In the genomic region with DNA sequence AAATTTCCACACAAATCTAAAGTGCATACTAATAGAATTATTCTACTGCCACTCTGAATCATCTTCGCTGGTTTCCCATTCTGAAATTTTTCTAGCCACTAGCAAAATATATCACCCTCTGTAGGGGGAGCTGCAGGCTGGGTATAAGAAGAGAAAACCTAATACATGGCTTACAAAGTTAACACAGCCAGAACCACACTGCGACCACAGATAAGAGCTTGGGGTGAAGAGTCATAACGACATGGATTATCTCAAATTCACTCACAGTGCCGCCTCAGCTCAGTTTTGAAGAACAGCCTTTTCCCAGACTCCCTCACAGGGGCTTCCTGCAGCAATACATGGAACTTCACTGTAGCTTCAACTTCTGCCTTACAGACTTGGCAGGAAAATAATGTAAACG, we compare ENCODE assay signal across 21 mouse cellular contexts.
"Had no signal": no experiment of that assay in that cellular context is flagged by ENCODE, and none has a peak within 500 bp of the region (broad histone marks: within the 10 kb centered on the region; RNA-seq: fewer than 3 reads in every experiment).

No protein-coding gene starts in this region.

- H3K27me3 ChIP-seq: kidney, embryonic 15.5 days; limb, embryonic 12.5 days; limb, embryonic 15.5 days; liver, embryonic 13.5 days; midbrain, embryonic 12.5 days; midbrain, embryonic 15.5 days; neural tube, embryonic 12.5 days; neural tube, embryonic 15.5 days had no signal

- H3K27ac ChIP-seq: kidney, embryonic 15.5 days; limb, embryonic 12.5 days; limb, embryonic 15.5 days; liver, embryonic 13.5 days; macrophage; midbrain, embryonic 12.5 days; midbrain, embryonic 15.5 days; neural tube, embryonic 12.5 days; neural tube, embryonic 15.5 days; stomach, postnatal 0 days had no signal

- DNase-seq: kidney, adult 2 months; kidney, postnatal 10 days; kidney, postnatal 36 days; left cerebral cortex, postnatal 4 days; liver, embryonic 13.5 days; lung, adult 2 months; right cerebral cortex, adult 18-20 months; right cerebral cortex, postnatal 14 days; right cerebral cortex, postnatal 4 days; thymus, adult 2 months; thymus, postnatal 14 days; thymus, postnatal 4 days had no signal

- H3K36me3 ChIP-seq: kidney, embryonic 15.5 days; limb, embryonic 12.5 days; limb, embryonic 15.5 days; liver, embryonic 13.5 days; midbrain, embryonic 12.5 days; midbrain, embryonic 15.5 days; neural tube, embryonic 12.5 days; neural tube, embryonic 15.5 days had no signal

- H3K9me3 ChIP-seq: kidney, embryonic 15.5 days; limb, embryonic 12.5 days; limb, embryonic 15.5 days; liver, embryonic 13.5 days; midbrain, embryonic 12.5 days; midbrain, embryonic 15.5 days; neural tube, embryonic 12.5 days; neural tube, embryonic 15.5 days had no signal

- H3K4me1 ChIP-seq: kidney, embryonic 15.5 days; limb, embryonic 12.5 days; limb, embryonic 15.5 days; liver, embryonic 13.5 days; midbrain, embryonic 12.5 days; midbrain, embryonic 15.5 days; neural tube, embryonic 12.5 days; neural tube, embryonic 15.5 days had no signal

- H3K4me3 ChIP-seq: kidney, embryonic 15.5 days; limb, embryonic 12.5 days; limb, embryonic 15.5 days; liver, embryonic 13.5 days; midbrain, embryonic 12.5 days; midbrain, embryonic 15.5 days; neural tube, embryonic 12.5 days; neural tube, embryonic 15.5 days had no signal

- ATAC-seq: midbrain, embryonic 15.5 days had no signal
